In genomic region chr19:5817703-5818589, GRCm38 (mm10) we compare ENCODE assay signal across 8 mouse cellular contexts. TPM values are rescaled to one million over a fixed set of nuclear protein-coding genes. Genes with fewer than 3 reads are reported as not detected.
DNase-seq lines count a peak whose midpoint lies in the region; ATAC-seq lines count a peak whose summit lies in the region.

No protein-coding gene starts in this region.

- peak; percentile 61; the same call in 1 of the 2 replicates for ATAC-seq in hindbrain, embryonic 14.5 days (ENCODE audit: low FRiP score)

- H3K9ac ChIP-seq in hindbrain, embryonic 14.5 days = peak overlapping the region; percentile 35

- H3K4me3 ChIP-seq in hindbrain, embryonic 14.5 days (replicated peaks; ENCODE audit: low read length) = 0 out of 2 replicates have a peak overlapping the region, but pooled peaks have one; percentile 8

- H3K4me1 ChIP-seq in hindbrain, embryonic 14.5 days (replicated peaks; ENCODE audit: control insufficient read depth, insufficient read depth, low read length) = peaks cover 13% of the 10 kb centered on the region

- peak overlapping the region; percentile 53; the same call in 1 of the 2 replicates for H3K27ac ChIP-seq in hindbrain, embryonic 14.5 days

- peak overlapping the region; percentile 44 for H3K4me2 ChIP-seq in hindbrain, embryonic 14.5 days (replicated peaks)

- H3K9me3 ChIP-seq in hindbrain, embryonic 14.5 days (ENCODE audit: control insufficient read depth, low read length) = no peaks in the 10 kb centered on the region

- 18% methylated on average over 21 of the region's 21 CpGs for WGBS in hindbrain, embryonic 14.5 days

- no peaks in the 10 kb centered on the region for H3K36me3 ChIP-seq in hindbrain, embryonic 14.5 days (replicated peaks; ENCODE audit: control insufficient read depth, insufficient read depth)

- DNase-seq in T-cell, adult 2 months (ENCODE audit: low spot score) = peak; percentile 87
- peak; percentile 91 to 93 for DNase-seq in cerebellum, postnatal 25 days
- DNase-seq in frontal cortex, postnatal 25 days (ENCODE audit: low spot score in 2 of 2) = peak; percentile 70 to 75
- DNase-seq in hindbrain, embryonic 14.5 days (ENCODE audit: low spot score) = peak; percentile 82
- peak; percentile 72 for DNase-seq in left cerebral cortex, adult 11 months (ENCODE audit: low spot score)
- DNase-seq in lung, postnatal 4 days = peak; percentile 94
- peak; percentile 90 to 93 for DNase-seq in right cerebral cortex, adult 2 months (ENCODE audit: low spot score in 2 of 2)
- DNase-seq in urinary bladder, postnatal 10 days (ENCODE audit: low spot score) = peak; percentile 67

- no peaks in the 10 kb centered on the region for H3K27me3 ChIP-seq in hindbrain, embryonic 14.5 days (ENCODE audit: control insufficient read depth, insufficient read depth, low read length)

RNA-seq across cellular contexts. Expression of gene Scyl1, which starts 46.7 kb away (rescaled TPM):
- 73.5 and 76.7 TPM in 2 replicates for polyA plus RNA-seq in hindbrain, embryonic 14.5 days (2014; fragmentation: Nextera tagmentation; extraction: Ambion mirVana)

RNA-seq across cellular contexts. Expression of gene Frmd8, which starts 57.1 kb away (rescaled TPM):
- 11.3 and 13.1 TPM in 2 replicates for polyA plus RNA-seq in hindbrain, embryonic 14.5 days (2014; fragmentation: Nextera tagmentation; extraction: Ambion mirVana)

RNA-seq across cellular contexts. Expression of gene Slc25a45, which starts 59.7 kb away (rescaled TPM):
- 1.5 and 2.5 TPM in 2 replicates for polyA plus RNA-seq in hindbrain, embryonic 14.5 days (2014; fragmentation: Nextera tagmentation; extraction: Ambion mirVana)

Comparison
In these comparisons a context has a peak if more than half of its experiments do, and no peak if none do; other contexts are left out.
1. Peak in every context shown above with its lines: DNase-seq, ATAC-seq, H3K4me3 ChIP-seq and H3K27ac ChIP-seq.